Mouse (Mus musculus): Measurements from ENCODE around the gene 4930522H14Rik. TPM values are rescaled to one million over a fixed set of nuclear protein-coding genes. Genes with fewer than 3 reads are reported as not detected.
A peak's percentile ranks its signal among the peaks of the same experiment; 100 is the strongest.

The 4930522H14Rik gene
- polyA plus RNA-seq, 1 experiment from 2014 or later, result not detected

- ChIA-PET CTCF (no interaction called here), POLR2A (no interaction called here)
- DNase-seq (ENCODE audit: low read depth, low spot score) (no peak), ATAC-seq (no peak)
- H3K27me3 ChIP-seq, result no peaks in the 10 kb centered on the region
- TF ChIP-seq CTCF (IDR thresholded peaks at IDR 0.05), result no peak
- in situ Hi-C loops (cut with MboI; ENCODE audit: low pct_unique_long_range_greater_than_20kb), result no loop called here
Observed at GRCm38 (mm10) chr4:109546538-109546937, 15.4 kb upstream of the 4930522H14Rik start.

- H3K27me3 ChIP-seq, result peaks cover 4% of the 10 kb centered on the region
- ATAC-seq, result no peak
- ChIA-PET CTCF (no interaction called here), POLR2A (no interaction called here)
- no peak for DNase-seq (ENCODE audit: low read depth, low spot score)
- no peak for TF ChIP-seq CTCF (IDR thresholded peaks at IDR 0.05)
- in situ Hi-C loops (cut with MboI; ENCODE audit: low pct_unique_long_range_greater_than_20kb), result no loop called here
Observed at GRCm38 (mm10) chr4:109530245-109530816, 766 bp downstream of the 4930522H14Rik start.

GRCm38 (mm10) chr4:109504885-109505284 lies 26.2 kb downstream of the 4930522H14Rik start:
- ATAC-seq (no peak), DNase-seq (ENCODE audit: low read depth, low spot score) (peak; percentile 24)
- ChIA-PET POLR2A (no interaction called here), CTCF (interaction anchor here (0.7 to 1.7 kb wide), 13 partner anchors 17 to 225 kb away, joined by 3 to 8 read pairs (median 4); no protein-coding TSS in a partner anchor)
- in situ Hi-C loops (cut with MboI; ENCODE audit: low pct_unique_long_range_greater_than_20kb), result loop anchor here (5.0 to 25.0 kb wide), 3 partner anchors 72 to 507 kb away; no protein-coding TSS in a partner anchor
- TF ChIP-seq CTCF (IDR thresholded peaks at IDR 0.05), result peak; percentile 80
- H3K27me3 ChIP-seq, result no peaks in the 10 kb centered on the region

GRCm38 (mm10) chr4:109498476-109498875 lies 32.6 kb downstream of the 4930522H14Rik start:
- POLR2A ChIA-PET, result interaction anchor here (0.6 kb wide), 1 partner anchor 55 kb away, joined by 3 read pairs; no protein-coding TSS in a partner anchor
- TF ChIP-seq CTCF (IDR thresholded peaks at IDR 0.05), result no peak
- CTCF ChIA-PET, result no interaction called here
- in situ Hi-C loops (cut with MboI; ENCODE audit: low pct_unique_long_range_greater_than_20kb), result no loop called here
- ATAC-seq (no peak), DNase-seq (ENCODE audit: low read depth, low spot score) (no peak)
- H3K27me3 ChIP-seq, result no peaks in the 10 kb centered on the region

GRCm38 (mm10) chr4:109493581-109493980 lies 37.5 kb downstream of the 4930522H14Rik start:
- in situ Hi-C loops (cut with MboI; ENCODE audit: low pct_unique_long_range_greater_than_20kb), result no loop called here
- H3K27me3 ChIP-seq, result no peaks in the 10 kb centered on the region
- ATAC-seq, result no peak
- no peak for DNase-seq (ENCODE audit: low read depth, low spot score)
- ChIA-PET CTCF (interaction anchor here (1.2 kb wide), 1 partner anchor 10 kb away, joined by 4 read pairs; no protein-coding TSS in a partner anchor), POLR2A (no interaction called here)
- TF ChIP-seq CTCF (IDR thresholded peaks at IDR 0.05), result no peak

- ChIA-PET CTCF (no interaction called here), POLR2A (no interaction called here)
- DNase-seq (ENCODE audit: low read depth, low spot score) (no peak), ATAC-seq (no peak)
- H3K27me3 ChIP-seq, result no peaks in the 10 kb centered on the region
- TF ChIP-seq CTCF (IDR thresholded peaks at IDR 0.05), result no peak
- in situ Hi-C loops (cut with MboI; ENCODE audit: low pct_unique_long_range_greater_than_20kb), result no loop called here
Observed at GRCm38 (mm10) chr4:109488812-109489211, 42.3 kb downstream of the 4930522H14Rik start.

- CTCF ChIA-PET, result interaction anchor here (1.4 kb wide), 1 partner anchor 12 kb away, joined by 3 read pairs; no protein-coding TSS in a partner anchor
- TF ChIP-seq CTCF (IDR thresholded peaks at IDR 0.05), result no peak
- H3K27me3 ChIP-seq, result no peaks in the 10 kb centered on the region
- in situ Hi-C loops (cut with MboI; ENCODE audit: low pct_unique_long_range_greater_than_20kb), result no loop called here
- ATAC-seq (peak; percentile 92), DNase-seq (ENCODE audit: low read depth, low spot score) (no peak)
- POLR2A ChIA-PET, result no interaction called here
Observed at GRCm38 (mm10) chr4:109484621-109485020, 46.5 kb downstream of the 4930522H14Rik start, which contains the start of gene Rnf11. TSS of gene Rnf11 (minus strand) at chr4:109484728.

- CTCF ChIA-PET, result interaction anchor here (0.8 to 1.2 kb wide), 2 partner anchors 183 to 221 kb away, joined by 3 read pairs; no protein-coding TSS in a partner anchor
- in situ Hi-C loops (cut with MboI; ENCODE audit: low pct_unique_long_range_greater_than_20kb), result no loop called here
- POLR2A ChIA-PET, result no interaction called here
- no peak for TF ChIP-seq CTCF (IDR thresholded peaks at IDR 0.05)
- no peak for ATAC-seq
- H3K27me3 ChIP-seq, result no peaks in the 10 kb centered on the region
- no peak for DNase-seq (ENCODE audit: low read depth, low spot score)
Observed at GRCm38 (mm10) chr4:109482701-109483100, 48.4 kb downstream of the 4930522H14Rik start.

GRCm38 (mm10) chr4:109481424-109481823 lies 49.7 kb downstream of the 4930522H14Rik start:
- CTCF ChIA-PET, result interaction anchor here (0.9 to 1.1 kb wide), 2 partner anchors 184 to 222 kb away, joined by 3 read pairs; no protein-coding TSS in a partner anchor
- H3K27me3 ChIP-seq, result no peaks in the 10 kb centered on the region

GRCm38 (mm10) chr4:109477454-109477853 lies 53.6 kb downstream of the 4930522H14Rik start:
- H3K27me3 ChIP-seq, result no peaks in the 10 kb centered on the region
- DNase-seq (ENCODE audit: low read depth, low spot score) (no peak), ATAC-seq (no peak)
- ChIA-PET POLR2A (no interaction called here), CTCF (no interaction called here)
- in situ Hi-C loops (cut with MboI; ENCODE audit: low pct_unique_long_range_greater_than_20kb), result no loop called here
- no peak for TF ChIP-seq CTCF (IDR thresholded peaks at IDR 0.05)

More at GRCm38 (mm10) chr4:109481424-109481823, 49.7 kb downstream of the 4930522H14Rik start:
- in situ Hi-C loops (cut with MboI; ENCODE audit: low pct_unique_long_range_greater_than_20kb), result no loop called here
- no peak for TF ChIP-seq CTCF (IDR thresholded peaks at IDR 0.05)
- ATAC-seq (peak; percentile 14), DNase-seq (ENCODE audit: low read depth, low spot score) (no peak)
- POLR2A ChIA-PET, result interaction anchor here (0.6 to 0.7 kb wide), 2 partner anchors 11 to 145 kb away, joined by 3 to 4 read pairs; no protein-coding TSS in a partner anchor

- no peaks in the 10 kb centered on the region for H3K27me3 ChIP-seq
- ATAC-seq, result peak; percentile 98
- no peak for DNase-seq (ENCODE audit: low read depth, low spot score)
- TF ChIP-seq CTCF (IDR thresholded peaks at IDR 0.05), result no peak
- in situ Hi-C loops (cut with MboI; ENCODE audit: low pct_unique_long_range_greater_than_20kb), result no loop called here
- ChIA-PET CTCF (interaction anchor here (1.0 to 1.7 kb wide), 2 partner anchors 13 to 36 kb away, joined by 3 to 4 read pairs; no protein-coding TSS in a partner anchor), POLR2A (interaction anchor here (0.7 to 1.0 kb wide), 4 partner anchors 10 to 189 kb away, joined by 3 to 12 read pairs (median 4); no protein-coding TSS in a partner anchor)
Observed at GRCm38 (mm10) chr4:109476554-109477014, 54.5 kb downstream of the 4930522H14Rik start.
